9 mouse cellular contexts compared by ENCODE assay signal in the genomic region with DNA sequence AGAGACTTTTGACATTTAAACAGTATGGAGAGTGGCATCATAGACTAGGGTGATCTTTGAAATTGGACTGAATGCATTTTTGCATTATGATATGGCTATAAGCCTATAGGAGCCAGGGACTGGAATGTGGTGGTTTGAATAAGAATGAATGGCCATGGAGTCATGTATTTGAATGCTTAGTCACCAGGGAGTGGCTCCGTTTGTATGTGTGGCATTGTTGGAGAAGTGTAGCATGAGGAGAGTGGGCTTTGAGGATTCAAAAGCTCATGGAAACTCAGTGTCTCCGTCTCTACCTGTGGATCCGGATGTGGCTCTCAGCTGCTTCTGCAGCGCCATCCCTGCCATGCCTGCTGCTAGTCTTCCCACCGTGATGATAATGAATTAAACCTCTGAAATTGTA. TPM values are rescaled to one million over a fixed set of nuclear protein-coding genes. Genes with fewer than 3 reads are reported as not detected.
DNase-seq lines count a peak whose midpoint lies in the region; ATAC-seq lines count a peak whose summit lies in the region.
"Had no signal": no experiment of that assay in that cellular context is flagged by ENCODE, and none has a peak within 500 bp of the region (broad histone marks: within the 10 kb centered on the region; RNA-seq: fewer than 3 reads in every experiment).

No protein-coding gene starts in this region.

- no peaks in the 10 kb centered on the region for H3K27me3 ChIP-seq in limb, embryonic 12.5 days
- H3K27me3 ChIP-seq in limb, embryonic 10.5 days (ENCODE audit: low read depth, poor library complexity, severe bottlenecking) = no peaks in the 10 kb centered on the region
- H3K27me3 ChIP-seq in embryonic facial prominence, embryonic 15.5 days = no peaks in the 10 kb centered on the region
- H3K27me3 ChIP-seq in hindbrain, embryonic 15.5 days = no peaks in the 10 kb centered on the region
- no peaks in the 10 kb centered on the region for H3K27me3 ChIP-seq in neural tube, embryonic 15.5 days (replicated peaks)

- no peak overlapping the region for H3K4me2 ChIP-seq in limb, embryonic 12.5 days
- no peak overlapping the region for H3K4me2 ChIP-seq in embryonic facial prominence, embryonic 15.5 days (replicated peaks)
- H3K4me2 ChIP-seq in hindbrain, embryonic 15.5 days = no peak overlapping the region
- peak overlapping the region; percentile 29 for H3K4me2 ChIP-seq in neural tube, embryonic 15.5 days

- H3K36me3 ChIP-seq in limb, embryonic 12.5 days = peaks cover 29% of the 10 kb centered on the region
- peaks cover 41% of the 10 kb centered on the region for H3K36me3 ChIP-seq in limb, embryonic 10.5 days
- H3K36me3 ChIP-seq in embryonic facial prominence, embryonic 15.5 days = peaks cover 26% of the 10 kb centered on the region
- H3K36me3 ChIP-seq in hindbrain, embryonic 15.5 days = peaks cover 5% of the 10 kb centered on the region; the same call in 1 of the 2 replicates
- H3K36me3 ChIP-seq in neural tube, embryonic 15.5 days = peaks cover 15% of the 10 kb centered on the region; the same call in 1 of the 2 replicates

- 66% methylated on average over 5 of the region's 5 CpGs for WGBS in limb, embryonic 12.5 days
- 79% methylated on average over 5 of the region's 5 CpGs for WGBS in limb, embryonic 10.5 days
- 48% methylated on average over 5 of the region's 5 CpGs for WGBS in embryonic facial prominence, embryonic 15.5 days
- 13% methylated on average over 5 of the region's 5 CpGs for WGBS in hindbrain, embryonic 15.5 days
- 16% methylated on average over 5 of the region's 5 CpGs for WGBS in neural tube, embryonic 15.5 days

- H3K4me3 ChIP-seq in limb, embryonic 12.5 days (replicated peaks) = no peak overlapping the region
- no peak overlapping the region for H3K4me3 ChIP-seq in limb, embryonic 10.5 days
- no peak overlapping the region for H3K4me3 ChIP-seq in embryonic facial prominence, embryonic 15.5 days (replicated peaks)
- H3K4me3 ChIP-seq in hindbrain, embryonic 15.5 days = no peak overlapping the region
- no peak overlapping the region for H3K4me3 ChIP-seq in neural tube, embryonic 15.5 days (replicated peaks)

- no peaks in the 10 kb centered on the region for H3K9me3 ChIP-seq in limb, embryonic 12.5 days
- no peaks in the 10 kb centered on the region for H3K9me3 ChIP-seq in limb, embryonic 10.5 days (replicated peaks)
- H3K9me3 ChIP-seq in embryonic facial prominence, embryonic 15.5 days (replicated peaks) = no peaks in the 10 kb centered on the region
- no peaks in the 10 kb centered on the region for H3K9me3 ChIP-seq in hindbrain, embryonic 15.5 days
- H3K9me3 ChIP-seq in neural tube, embryonic 15.5 days (replicated peaks) = no peaks in the 10 kb centered on the region

- ATAC-seq in limb, embryonic 12.5 days (ENCODE audit: insufficient number of reproducible peaks, insufficient read depth, low FRiP score, low TSS enrichment, low read depth) = no peak
- no peak for ATAC-seq in embryonic facial prominence, embryonic 15.5 days (ENCODE audit: insufficient number of reproducible peaks, low FRiP score, low TSS enrichment, low read depth)
- ATAC-seq in hindbrain, embryonic 15.5 days (ENCODE audit: low FRiP score, low read depth) = no peak
- ATAC-seq in neural tube, embryonic 15.5 days (ENCODE audit: low FRiP score) = no peak

- 0 out of 2 replicates have a peak overlapping the region, but pooled peaks have one; percentile 47 for H3K27ac ChIP-seq in limb, embryonic 12.5 days
- H3K27ac ChIP-seq in limb, embryonic 10.5 days = no peak overlapping the region
- peak overlapping the region; percentile 58; the same call in 1 of the 2 replicates for H3K27ac ChIP-seq in embryonic facial prominence, embryonic 15.5 days (replicated peaks)
- peak overlapping the region; percentile 75 for H3K27ac ChIP-seq in hindbrain, embryonic 15.5 days (replicated peaks)
- H3K27ac ChIP-seq in neural tube, embryonic 15.5 days (replicated peaks) = peak overlapping the region; percentile 76
- H3K27ac ChIP-seq: liver, embryonic 14.5 days had no signal

- no peak overlapping the region for H3K9ac ChIP-seq in limb, embryonic 12.5 days (replicated peaks)
- no peak overlapping the region for H3K9ac ChIP-seq in embryonic facial prominence, embryonic 15.5 days
- no peak overlapping the region for H3K9ac ChIP-seq in hindbrain, embryonic 15.5 days
- no peak overlapping the region for H3K9ac ChIP-seq in neural tube, embryonic 15.5 days (replicated peaks)
- H3K9ac ChIP-seq: liver, embryonic 14.5 days had no signal

- peaks cover 25% of the 10 kb centered on the region for H3K4me1 ChIP-seq in limb, embryonic 12.5 days (replicated peaks)
- peaks cover 21% of the 10 kb centered on the region for H3K4me1 ChIP-seq in limb, embryonic 10.5 days
- H3K4me1 ChIP-seq in embryonic facial prominence, embryonic 15.5 days = peaks cover 16% of the 10 kb centered on the region; the same call in 1 of the 2 replicates
- peaks cover 35% of the 10 kb centered on the region for H3K4me1 ChIP-seq in hindbrain, embryonic 15.5 days (replicated peaks)
- H3K4me1 ChIP-seq in neural tube, embryonic 15.5 days = peaks cover 30% of the 10 kb centered on the region

- no peak for DNase-seq in limb, embryonic 10.5 days (ENCODE audit: low spot score)
- no peak for DNase-seq in ovary, postnatal 14 days (ENCODE audit: low spot score)
- no peak for DNase-seq in layer of hippocampus, postnatal 25 days (ENCODE audit: extremely low spot score in 1 of 2, low spot score in 1 of 2)
- DNase-seq: kidney, postnatal 36 days had no signal

RNA-seq across cellular contexts. Expression of gene Atf7ip, which starts 35.4 kb away (rescaled TPM):
- 43.5 and 51.0 TPM in 2 replicates for polyA plus RNA-seq in limb, embryonic 12.5 days (2016; fragmentation: Nextera tagmentation; extraction: Ambion mirVana)
- polyA plus RNA-seq in limb, embryonic 10.5 days (2016; fragmentation: Nextera tagmentation; extraction: Ambion mirVana) = 40.0 and 49.9 TPM in 2 replicates
- polyA plus RNA-seq in embryonic facial prominence, embryonic 15.5 days (2015; fragmentation: Nextera tagmentation; extraction: Ambion mirVana) = 35.5 and 37.5 TPM in 2 replicates
- polyA plus RNA-seq in hindbrain, embryonic 15.5 days (2015; fragmentation: Nextera tagmentation; extraction: Ambion mirVana) = 36.1 and 43.7 TPM in 2 replicates
- polyA plus RNA-seq in neural tube, embryonic 15.5 days (2015; fragmentation: Nextera tagmentation; extraction: Ambion mirVana) = 33.5 and 36.0 TPM in 2 replicates
- total RNA-seq in layer of hippocampus, postnatal 25 days (2021) = 100 to 1,000 TPM; 105 to 131 TPM
